Mouse (Mus musculus): ENCODE measurements around the gene Ruvbl1. TPM values are rescaled to one million over a fixed set of nuclear protein-coding genes. Genes with fewer than 3 reads are reported as not detected.

The Ruvbl1 gene
- polyA plus RNA-seq, 2 experiments: 49.1 to 72.6 TPM

- no peak overlapping the region for H3K9ac ChIP-seq (replicated peaks)
- H3K36me3 ChIP-seq (replicated peaks; ENCODE audit: control insufficient read depth, insufficient read depth, low read depth): peaks cover 32% of the 10 kb centered on the region
- H3K27ac ChIP-seq: no peak overlapping the region
- H3K4me1 ChIP-seq (replicated peaks; ENCODE audit: control insufficient read depth in 2 of 2, insufficient read depth in 2 of 2, low read length in 1 of 2): peaks cover 0 to 7% of the 10 kb centered on the region in 2 experiments; a peak in 2 of 4 replicates
- H3K4me2 ChIP-seq (ENCODE audit: low read depth): no peak overlapping the region
- no peak for DNase-seq (ENCODE audit: low read depth in 3 of 3, low spot score in 3 of 3)
- no peaks in the 10 kb centered on the region for H3K27me3 ChIP-seq (ENCODE audit: control insufficient read depth, insufficient read depth, low read length)
- ATAC-seq (ENCODE audit: insufficient read depth): no peak
- H3K9me3 ChIP-seq (ENCODE audit: control insufficient read depth, low read length): no peaks in the 10 kb centered on the region
- TF ChIP-seq CTCF (IDR thresholded peaks at IDR 0.05; ENCODE audit: low read depth) (no peak), EP300 (IDR thresholded peaks at IDR 0.05; ENCODE audit: low read depth) (no peak)
- no peak overlapping the region for H3K4me3 ChIP-seq (ENCODE audit: insufficient read depth in 1 of 2, low read depth in 2 of 2, low read length in 2 of 2)
These were observed 18.7 kb downstream of the Ruvbl1 start for GRCm38 (mm10) chr6:88483913-88484312.

- ATAC-seq (ENCODE audit: insufficient read depth) (peak; percentile 63), DNase-seq (ENCODE audit: low read depth in 3 of 3, low spot score in 3 of 3) (peak in 2 of 3 experiments; percentile 30 to 31)
- Histone ChIP-seq H3K9ac (replicated peaks) (no peak overlapping the region), H3K27ac (no peak overlapping the region), H3K4me2 (ENCODE audit: low read depth) (no peak overlapping the region), H3K9me3 (ENCODE audit: control insufficient read depth, low read length) (no peaks in the 10 kb centered on the region), H3K36me3 (replicated peaks; ENCODE audit: control insufficient read depth, insufficient read depth, low read depth) (peaks cover 26% of the 10 kb centered on the region), H3K27me3 (ENCODE audit: control insufficient read depth, insufficient read depth, low read length) (no peaks in the 10 kb centered on the region), H3K4me3 (ENCODE audit: insufficient read depth in 1 of 2, low read depth in 2 of 2, low read length in 2 of 2) (no peak overlapping the region), H3K4me1 (replicated peaks; ENCODE audit: control insufficient read depth in 2 of 2, insufficient read depth in 2 of 2, low read length in 1 of 2) (peaks cover 0 to 7% of the 10 kb centered on the region in 2 experiments; a peak in 2 of 4 replicates)
- TF ChIP-seq CTCF (IDR thresholded peaks at IDR 0.05; ENCODE audit: low read depth) (no peak; the same call in 1 of the 2 replicates), EP300 (IDR thresholded peaks at IDR 0.05; ENCODE audit: low read depth) (no peak)
- 69% methylated on average over 6 of the region's 6 CpGs for WGBS (ENCODE audit: insufficient replicate concordance)
These were observed 20.2 kb downstream of the Ruvbl1 start for GRCm38 (mm10) chr6:88485378-88485777.

GRCm38 (mm10) chr6:88486893-88487292 is 21.7 kb downstream of the Ruvbl1 start:
- no peak overlapping the region for H3K4me2 ChIP-seq (ENCODE audit: low read depth)
- peaks cover 26% of the 10 kb centered on the region for H3K36me3 ChIP-seq (replicated peaks; ENCODE audit: control insufficient read depth, insufficient read depth, low read depth)
- H3K9ac ChIP-seq (replicated peaks): no peak overlapping the region
- WGBS (ENCODE audit: insufficient replicate concordance): 83% methylated on average over 8 of the region's 8 CpGs
- ATAC-seq (ENCODE audit: insufficient read depth) (no peak), DNase-seq (ENCODE audit: low read depth in 3 of 3, low spot score in 3 of 3) (no peak)
- TF ChIP-seq EP300 (IDR thresholded peaks at IDR 0.05; ENCODE audit: low read depth) (no peak), CTCF (IDR thresholded peaks at IDR 0.05; ENCODE audit: low read depth) (peak; percentile 66)
- H3K27me3 ChIP-seq (ENCODE audit: control insufficient read depth, insufficient read depth, low read length): no peaks in the 10 kb centered on the region
- no peak overlapping the region for H3K4me3 ChIP-seq (ENCODE audit: insufficient read depth in 1 of 2, low read depth in 2 of 2, low read length in 2 of 2)
- H3K27ac ChIP-seq: no peak overlapping the region
- peaks cover 0 to 7% of the 10 kb centered on the region in 2 experiments; a peak in 2 of 4 replicates for H3K4me1 ChIP-seq (replicated peaks; ENCODE audit: control insufficient read depth in 2 of 2, insufficient read depth in 2 of 2, low read length in 1 of 2)
- no peaks in the 10 kb centered on the region for H3K9me3 ChIP-seq (ENCODE audit: control insufficient read depth, low read length)

GRCm38 (mm10) chr6:88489026-88489425 is 23.8 kb downstream of the Ruvbl1 start:
- Histone ChIP-seq H3K9ac (replicated peaks) (no peak overlapping the region), H3K4me2 (ENCODE audit: low read depth) (no peak overlapping the region), H3K27ac (no peak overlapping the region), H3K36me3 (replicated peaks; ENCODE audit: control insufficient read depth, insufficient read depth, low read depth) (peaks cover 22% of the 10 kb centered on the region), H3K27me3 (ENCODE audit: control insufficient read depth, insufficient read depth, low read length) (no peaks in the 10 kb centered on the region), H3K4me1 (replicated peaks; ENCODE audit: control insufficient read depth in 2 of 2, insufficient read depth in 2 of 2, low read length in 1 of 2) (peaks cover 0 to 7% of the 10 kb centered on the region in 2 experiments; a peak in 2 of 4 replicates), H3K9me3 (ENCODE audit: control insufficient read depth, low read length) (no peaks in the 10 kb centered on the region), H3K4me3 (ENCODE audit: insufficient read depth in 1 of 2, low read depth in 2 of 2, low read length in 2 of 2) (no peak overlapping the region)
- no peak for DNase-seq (ENCODE audit: low read depth in 3 of 3, low spot score in 3 of 3)
- 77% methylated on average over 7 of the region's 7 CpGs for WGBS (ENCODE audit: insufficient replicate concordance)
- no peak for TF ChIP-seq CTCF (IDR thresholded peaks at IDR 0.05; ENCODE audit: low read depth)
- ATAC-seq (ENCODE audit: insufficient read depth): no peak

- no peak overlapping the region for H3K9ac ChIP-seq (replicated peaks)
- DNase-seq (ENCODE audit: low read depth in 3 of 3, low spot score in 3 of 3) (no peak), ATAC-seq (ENCODE audit: insufficient read depth) (no peak)
- peaks cover 14% of the 10 kb centered on the region for H3K36me3 ChIP-seq (replicated peaks; ENCODE audit: control insufficient read depth, insufficient read depth, low read depth)
- no peaks in the 10 kb centered on the region for H3K27me3 ChIP-seq (ENCODE audit: control insufficient read depth, insufficient read depth, low read length)
- no peak overlapping the region for H3K4me2 ChIP-seq (ENCODE audit: low read depth)
- no peaks in the 10 kb centered on the region for H3K9me3 ChIP-seq (ENCODE audit: control insufficient read depth, low read length)
- H3K4me3 ChIP-seq (ENCODE audit: insufficient read depth in 1 of 2, low read depth in 2 of 2, low read length in 2 of 2): no peak overlapping the region
- H3K27ac ChIP-seq: no peak overlapping the region
- peaks cover 0 to 4% of the 10 kb centered on the region in 2 experiments; a peak in 2 of 4 replicates for H3K4me1 ChIP-seq (replicated peaks; ENCODE audit: control insufficient read depth in 2 of 2, insufficient read depth in 2 of 2, low read length in 1 of 2)
- TF ChIP-seq CTCF (IDR thresholded peaks at IDR 0.05; ENCODE audit: low read depth) (no peak), EP300 (IDR thresholded peaks at IDR 0.05; ENCODE audit: low read depth) (no peak)
- 76% methylated on average over 6 of the region's 6 CpGs for WGBS (ENCODE audit: insufficient replicate concordance)
These were observed 24.6 kb downstream of the Ruvbl1 start for GRCm38 (mm10) chr6:88489834-88490233.

All from liver, embryonic 14.5 days (tissue).